Mouse (Mus musculus): ENCODE data around the gene Tdp2.

Tdp2 gene

DNA sequence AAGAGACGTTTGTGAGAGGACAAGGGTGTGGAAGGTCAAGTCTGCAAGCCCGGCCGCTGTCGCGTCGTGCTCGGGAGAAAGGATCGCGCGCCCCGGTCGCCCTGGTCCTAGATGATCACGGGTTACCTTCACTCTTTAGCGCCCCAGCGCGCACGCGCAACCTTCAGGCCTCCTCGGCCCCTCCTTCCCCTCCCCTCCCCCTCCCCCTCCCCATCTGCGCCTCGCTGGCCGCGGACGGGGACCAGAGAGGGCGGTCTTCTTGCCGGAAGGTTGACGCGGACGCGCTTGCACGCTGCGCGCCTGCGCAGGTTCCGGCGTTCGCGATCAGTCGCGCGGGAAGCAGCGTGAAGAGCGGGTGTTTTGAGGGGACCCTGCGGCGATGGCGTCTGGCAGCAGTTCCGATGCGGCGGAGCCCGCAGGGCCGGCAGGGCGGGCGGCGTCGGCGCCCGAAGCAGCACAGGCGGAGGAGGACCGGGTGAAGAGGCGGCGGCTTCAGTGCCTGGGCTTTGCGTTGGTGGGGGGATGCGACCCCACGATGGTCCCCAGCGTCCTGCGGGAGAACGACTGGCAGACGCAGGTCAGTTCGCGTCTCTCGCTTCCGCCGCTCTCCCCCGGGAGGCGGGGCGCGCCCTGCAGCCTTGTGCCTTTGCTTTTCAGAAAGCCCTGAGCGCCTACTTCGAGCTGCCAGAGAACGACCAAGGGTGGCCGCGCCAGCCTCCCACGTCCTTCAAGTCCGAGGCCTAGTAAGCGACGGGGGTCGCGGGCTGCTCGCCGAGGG, at the start of gene Tdp2, which contains the start of gene Acot13:
Tdp2 (plus strand) TSS at position 327 of the 778 bp plus-strand sequence.
Acot13 (minus strand) TSS at position 188 of the 778 bp plus-strand sequence.
- DNase-seq (ENCODE audit: inconsistent ontology term): peak; percentile 99

DNA sequence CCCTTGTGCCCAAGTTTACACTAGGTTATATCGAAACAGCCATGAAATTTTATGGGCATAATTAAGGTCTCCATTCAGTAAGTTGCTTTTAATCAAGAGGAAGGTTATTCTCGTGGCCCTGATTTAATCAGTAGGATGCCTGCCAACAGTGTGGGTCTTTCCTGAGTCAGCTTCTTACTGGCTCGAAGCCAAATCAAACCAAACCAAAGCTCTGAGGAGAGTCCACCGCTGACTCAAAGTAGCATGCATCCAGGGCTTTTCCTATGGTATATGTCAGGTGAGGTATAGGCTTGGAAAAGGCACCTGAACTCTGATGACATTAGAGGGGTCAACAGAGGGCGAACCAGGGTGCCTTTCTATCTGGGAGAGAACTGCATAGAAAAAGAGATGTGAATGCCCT, 49.6 kb upstream of the Tdp2 start:
- peak; percentile 27 for DNase-seq (ENCODE audit: inconsistent ontology term)

- peak; percentile 85 for DNase-seq (ENCODE audit: inconsistent ontology term)
These were observed 45.4 kb upstream of the Tdp2 start for GRCm38 (mm10) chr13:24786014-24786490.

DNA sequence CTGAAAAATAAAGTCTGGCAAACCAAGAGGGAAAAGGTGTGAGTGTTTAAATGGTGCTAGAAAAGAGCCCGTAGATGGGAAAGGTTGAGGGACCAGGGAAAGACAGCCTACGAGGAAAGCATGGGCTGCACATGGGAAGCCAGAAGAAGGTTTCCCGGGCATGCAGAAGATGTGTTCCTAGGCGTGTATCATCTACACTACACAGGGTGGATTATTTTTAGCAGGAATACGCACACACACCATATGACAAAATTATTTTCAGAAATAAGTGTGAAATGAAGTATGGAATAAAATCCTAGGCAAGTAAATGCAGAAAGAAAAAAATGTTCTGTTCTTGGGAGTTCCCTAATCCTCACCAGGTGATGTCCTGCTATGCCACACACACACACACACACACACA, 44.0 kb upstream of the Tdp2 start:
- no peak for DNase-seq (ENCODE audit: inconsistent ontology term)

DNA sequence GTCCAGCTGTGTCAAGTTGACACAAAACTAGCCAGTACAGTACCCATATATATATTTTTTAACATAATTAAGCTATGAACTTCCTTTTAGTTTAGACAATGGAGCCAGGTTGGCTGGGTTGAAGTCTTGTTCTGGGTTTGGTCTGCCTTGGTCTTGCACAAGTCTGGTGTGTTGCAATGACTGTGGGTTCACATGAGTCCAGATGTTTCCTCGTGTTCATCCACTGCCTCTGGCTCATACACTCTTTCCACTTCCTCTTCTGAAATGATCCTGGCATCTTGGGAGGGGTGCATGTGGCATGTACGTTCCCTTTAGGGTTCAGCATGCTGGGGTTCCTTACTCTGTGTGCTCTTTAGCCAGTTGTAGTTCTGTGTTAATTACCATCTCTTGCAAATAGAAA, 40.1 kb upstream of the Tdp2 start:
- no peak for DNase-seq (ENCODE audit: inconsistent ontology term)

DNA sequence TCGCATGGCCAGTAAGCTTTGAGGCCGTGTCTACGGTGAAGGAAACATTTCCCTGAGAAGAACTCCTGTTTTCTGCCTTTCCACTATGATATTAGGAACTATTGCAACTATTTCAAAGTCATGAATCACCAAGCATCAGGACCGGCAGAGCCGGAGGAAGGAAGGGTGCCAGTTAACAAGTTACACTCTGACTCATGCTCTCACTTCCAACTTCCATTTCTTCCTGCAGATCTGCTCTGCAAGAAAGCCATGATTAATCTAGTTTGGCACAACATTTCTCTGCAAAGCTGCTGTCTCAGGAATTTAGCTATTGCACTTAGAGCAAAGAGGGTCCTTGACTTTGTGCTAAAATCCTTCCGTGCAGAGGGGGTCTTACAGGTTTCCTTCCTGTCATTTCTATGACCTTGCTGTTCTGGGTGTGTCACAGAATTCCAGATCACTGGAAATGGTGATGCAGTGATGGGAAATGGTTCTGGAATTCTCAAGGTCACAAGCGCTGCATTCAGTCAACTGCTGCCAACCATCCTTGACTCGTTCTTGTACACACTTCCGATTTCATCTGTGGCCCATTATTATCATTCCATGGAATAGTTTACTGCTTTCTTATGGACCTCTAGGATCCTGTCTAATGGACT, 39.0 kb upstream of the Tdp2 start:
- peak; percentile 84 for DNase-seq (ENCODE audit: inconsistent ontology term)

DNA sequence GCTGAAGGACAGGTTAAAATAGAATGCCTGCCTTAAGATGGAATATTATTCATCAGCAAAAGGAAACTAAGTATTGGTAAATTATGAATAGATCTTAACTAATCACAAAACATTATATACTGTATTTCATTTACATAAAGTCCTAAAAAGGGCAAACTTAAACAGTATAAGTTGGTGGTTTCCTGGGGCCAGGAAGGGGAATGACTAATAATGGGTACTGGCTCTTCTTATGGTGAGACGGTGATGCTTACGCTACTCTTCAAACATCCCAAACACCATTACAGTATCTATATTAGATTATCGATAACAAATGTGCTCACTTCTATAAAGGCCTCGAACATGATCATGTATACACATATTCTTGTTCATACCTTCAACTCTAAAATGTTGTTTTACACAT, 32.8 kb upstream of the Tdp2 start:
- no peak for DNase-seq (ENCODE audit: inconsistent ontology term)

DNA sequence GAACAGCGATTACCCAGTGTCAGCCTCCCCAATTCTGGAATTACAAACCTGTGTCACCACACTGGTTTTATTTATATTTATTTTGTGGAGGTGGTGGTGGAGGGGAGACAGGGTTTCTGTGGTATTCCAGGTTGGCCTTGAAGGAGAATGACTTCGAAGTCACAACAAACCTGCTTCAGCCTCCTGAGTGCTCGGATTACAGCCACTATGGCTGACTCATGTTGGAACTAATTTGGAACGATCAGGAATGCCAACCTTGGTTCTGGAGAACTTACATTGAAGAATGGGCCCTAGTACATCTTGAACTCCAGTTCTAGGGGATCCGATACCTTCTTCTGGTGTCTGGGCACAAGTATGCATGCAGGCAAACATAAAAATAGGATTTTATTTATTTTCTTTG, 32.1 kb upstream of the Tdp2 start:
- no peak for DNase-seq (ENCODE audit: inconsistent ontology term)

- DNase-seq (ENCODE audit: inconsistent ontology term): peak; percentile 65
These were observed 31.4 kb upstream of the Tdp2 start for GRCm38 (mm10) chr13:24799925-24800673.

DNA sequence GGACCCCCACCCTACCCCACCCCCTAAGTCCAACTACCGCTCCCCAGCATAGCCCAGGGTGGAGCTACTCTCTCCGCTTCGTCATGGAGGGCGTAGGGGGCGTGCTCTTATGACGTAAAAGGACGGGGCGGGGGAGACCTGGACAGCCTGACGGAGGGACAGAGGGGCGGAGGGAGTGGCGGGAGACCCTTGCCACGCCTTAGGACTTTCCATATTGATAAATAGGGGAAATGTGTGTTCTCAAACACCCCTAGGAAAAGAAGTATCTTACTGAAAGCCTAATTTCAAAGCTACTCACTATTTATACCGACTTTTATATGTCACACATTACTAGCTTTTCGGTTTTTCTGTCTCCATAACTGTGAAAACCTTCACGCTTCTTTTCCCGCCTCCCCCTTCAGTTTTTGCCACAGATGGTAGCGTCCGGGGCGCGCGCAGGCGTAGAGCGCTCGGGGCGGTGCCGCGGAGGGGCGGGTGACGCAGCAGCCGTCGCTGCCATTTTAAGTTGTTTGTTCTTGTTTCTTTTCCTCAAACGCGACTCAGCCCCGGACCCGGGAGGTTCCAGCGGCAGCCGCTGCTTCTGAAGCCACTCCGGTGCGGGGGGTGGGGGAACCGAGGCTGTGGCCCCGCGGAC, 30.7 kb upstream of the Tdp2 start:
- DNase-seq (ENCODE audit: inconsistent ontology term): peak; percentile 99

GRCm38 (mm10) chr13:24801308-24801921, 30.1 kb upstream of the Tdp2 start, which contains the start of gene BC005537:
BC005537 (plus strand) TSS chr13:24801657.
- no peak for DNase-seq (ENCODE audit: inconsistent ontology term)

DNA sequence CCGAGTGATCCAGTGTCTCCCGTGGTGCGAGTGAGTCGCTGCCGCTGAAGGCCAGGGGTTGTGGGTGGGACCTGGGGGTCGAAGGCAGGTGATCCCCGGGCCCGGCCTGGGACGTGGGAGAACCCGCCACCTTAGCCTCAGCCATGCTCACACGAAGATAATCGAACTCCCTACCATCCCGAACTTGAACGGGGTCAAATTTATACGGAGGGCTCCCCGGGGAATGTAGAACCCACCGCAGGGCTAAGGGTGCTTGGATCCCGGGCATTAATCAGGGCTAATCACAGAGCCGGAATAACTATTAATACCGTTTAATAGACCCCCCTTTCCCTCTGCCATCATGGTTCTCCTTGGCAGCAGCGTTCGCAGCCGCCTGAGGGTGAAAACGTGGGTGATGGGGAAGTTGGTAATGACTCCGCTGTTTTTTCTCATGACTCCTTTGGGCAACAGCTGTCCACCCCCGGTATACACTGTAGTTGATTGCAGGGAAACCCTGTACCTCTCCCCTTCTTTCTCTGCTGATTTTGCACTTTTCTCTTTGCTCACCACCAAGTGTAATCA, 29.3 kb upstream of the Tdp2 start:
- DNase-seq (ENCODE audit: inconsistent ontology term): no peak

GRCm38 (mm10) chr13:24803196-24803595, 28.3 kb upstream of the Tdp2 start:
- no peak for DNase-seq (ENCODE audit: inconsistent ontology term)

- no peak for DNase-seq (ENCODE audit: inconsistent ontology term)
These were observed 25.4 kb upstream of the Tdp2 start for GRCm38 (mm10) chr13:24806079-24806478.

DNA sequence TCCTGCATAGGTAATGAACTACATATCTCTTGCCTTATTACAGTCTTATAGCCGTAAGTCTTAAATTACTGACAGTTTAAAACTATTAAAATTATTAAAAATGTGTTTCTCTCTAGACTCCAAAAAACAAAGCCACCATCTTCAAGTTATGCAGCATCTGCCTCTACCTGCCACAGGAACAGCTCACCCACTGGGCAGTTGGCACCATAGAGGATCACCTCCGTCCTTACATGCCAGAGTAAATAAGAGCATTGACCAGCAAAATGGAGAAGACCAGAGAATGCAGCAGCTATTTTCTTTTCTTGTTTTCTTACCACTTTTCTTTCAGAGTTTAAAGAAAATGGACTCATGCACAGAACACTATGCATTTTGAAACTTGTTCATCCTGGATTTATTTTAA, 19.0 kb upstream of the Tdp2 start:
- no peak for DNase-seq (ENCODE audit: inconsistent ontology term)

DNA sequence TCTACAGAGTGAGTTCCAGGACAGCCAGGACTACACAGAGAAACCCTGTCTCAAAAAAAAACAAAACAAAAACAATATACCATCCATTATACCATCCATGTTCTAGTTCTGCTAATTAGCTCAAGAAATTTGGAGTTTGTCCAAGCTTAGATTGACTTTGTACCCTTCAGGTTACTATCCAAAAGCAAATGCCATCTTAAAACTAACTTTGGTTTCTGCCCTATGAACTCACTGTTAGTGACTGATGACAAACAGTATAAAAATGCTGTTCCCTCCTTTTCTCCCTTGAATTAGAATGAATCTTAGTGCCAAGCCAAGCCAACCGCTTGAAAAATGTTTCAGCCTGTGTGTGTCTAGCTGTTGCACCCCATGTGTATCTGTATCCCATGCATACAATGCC, 16.9 kb upstream of the Tdp2 start:
- DNase-seq (ENCODE audit: inconsistent ontology term): no peak

- no peak for DNase-seq (ENCODE audit: inconsistent ontology term)
These were observed 15.1 kb upstream of the Tdp2 start for GRCm38 (mm10) chr13:24816125-24817092.

DNA sequence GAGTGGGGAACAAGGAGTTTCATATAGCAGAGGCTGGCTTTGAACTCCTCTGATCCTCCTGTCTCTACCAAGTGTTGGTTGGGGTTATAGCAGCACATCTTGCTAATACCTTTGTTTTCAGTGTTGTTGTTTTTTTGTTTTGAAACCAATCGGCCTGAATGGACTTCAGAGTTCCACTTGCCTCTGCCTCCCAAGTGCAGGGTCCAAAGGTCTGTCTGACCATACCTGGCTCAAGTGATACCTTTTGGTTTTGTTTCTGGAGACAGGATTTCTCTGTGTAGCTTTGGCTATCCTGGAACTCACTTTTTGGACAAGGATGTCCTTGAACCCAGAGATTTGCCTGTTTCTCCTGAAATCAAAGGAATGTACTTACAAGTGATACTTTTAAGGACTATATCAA, 11.5 kb upstream of the Tdp2 start:
- no peak for DNase-seq (ENCODE audit: inconsistent ontology term)

- DNase-seq (ENCODE audit: inconsistent ontology term): no peak
These were observed 8.7 kb upstream of the Tdp2 start for GRCm38 (mm10) chr13:24822663-24823343.
